Mouse (Mus musculus) left cerebral cortex, postnatal 14 days (tissue): Measurements from ENCODE around the gene Dedd2. TPM values are rescaled to one million over a fixed set of nuclear protein-coding genes. Genes with fewer than 3 reads are reported as not detected.
"Not testable (repeated sequence)": the region's sequence is repeated elsewhere in the genome, so short reads cannot be mapped to it uniquely, and the experiment has no call there.

Source experiments
- DNase-seq, 2 experiments: peaks; one replicate each; pipeline ENCODE4 v3.0.0; 2021 to 2022; ENCODE audit warnings: low spot score in 2 of 2, mixed read lengths in 1 of 2
- intact Hi-C: fragments of 180-260 bp; cut with DNase I; formaldehyde crosslinking; loops from one replicate; pipeline ENCODE4 v1.15.1; 2025
- long read RNA-seq, 2 experiments: library from polyadenylated mRNA; stranded (forward); transcript quantifications; one replicate each; pipeline ENCODE4 v2.0.0; 2021
- total RNA-seq, 2 experiments: library from RNA; stranded (reverse); gene quantifications; 2 replicates each; pipeline ENCODE4 v1.2.3; 2021

Dedd2 gene
- 10 to 100 TPM; 25.0 to 26.0 TPM for total RNA-seq
- long read RNA-seq, experiment 1, full-length matches to known transcripts, result 15 of 42 reads
- long read RNA-seq, experiment 1, partial matches to known transcripts, result 3 of 42 reads
- long read RNA-seq, experiment 1, other reads (novel, unspliced or antisense), result 24 of 42 reads
- long read RNA-seq, experiment 2, full-length matches to known transcripts, result 17 of 46 reads
- long read RNA-seq, experiment 2, partial matches to known transcripts, result 3 of 46 reads
- long read RNA-seq, experiment 2, other reads (novel, unspliced or antisense), result 26 of 46 reads

GRCm38 (mm10) chr7:25220457-25221101 lies at the start of gene Dedd2:
Dedd2 (minus strand) TSS chr7:25220615.
- intact Hi-C loops, result no loop called here
- DNase-seq, result no peak

GRCm38 (mm10) chr7:25269545-25270271 lies 49.3 kb upstream of the Dedd2 start:
- DNase-seq, result no peak
- intact Hi-C loops, result no loop called here

DNA sequence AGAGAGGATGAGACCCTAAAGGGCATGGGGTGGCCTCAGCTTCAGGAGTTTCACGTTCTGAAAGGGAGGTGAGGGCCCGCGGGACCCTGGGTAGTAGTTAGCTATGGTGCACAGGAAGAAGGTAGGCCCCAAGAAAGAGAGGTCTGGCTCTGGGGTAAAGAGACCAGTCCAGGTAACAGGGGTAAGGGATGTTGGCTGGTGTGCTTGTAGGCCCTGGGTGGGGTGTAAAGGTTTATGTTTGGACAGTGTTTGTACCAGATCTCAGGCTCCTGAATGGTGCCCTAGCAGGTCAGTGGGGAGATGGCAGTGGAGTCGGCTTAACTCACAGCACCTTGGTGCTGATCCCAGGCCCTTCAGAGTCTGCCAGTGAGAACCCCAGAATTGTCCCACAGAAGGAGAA lies 48.6 kb upstream of the Dedd2 start:
- DNase-seq, result no peak
- intact Hi-C loops, result no loop called here

DNA sequence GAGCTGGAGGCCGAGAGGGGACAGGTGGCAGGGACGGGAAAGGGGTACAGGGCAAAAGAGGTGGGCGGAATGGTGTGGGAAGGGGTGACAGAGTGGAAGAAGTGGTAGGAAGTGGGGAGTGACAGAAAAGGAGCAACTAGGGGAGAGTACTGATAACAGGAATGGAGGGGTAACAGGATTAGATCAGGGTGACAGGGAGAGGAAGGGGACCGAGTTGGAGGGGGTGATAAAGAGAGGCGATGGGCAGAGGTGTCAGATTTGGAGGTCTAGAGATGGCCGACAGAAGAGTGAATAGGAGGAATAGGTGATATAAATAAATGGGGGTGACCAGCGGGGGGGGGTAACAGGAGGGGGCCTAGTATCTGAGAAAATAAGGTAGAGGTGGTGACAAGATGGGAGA lies 48.2 kb upstream of the Dedd2 start:
- no peak for DNase-seq
- intact Hi-C loops, result no loop called here

- intact Hi-C loops, result no loop called here
- DNase-seq, result peak; percentile 99 to 100
Measured at GRCm38 (mm10) chr7:25267751-25268463, 47.5 kb upstream of the Dedd2 start.

- DNase-seq, result peak; percentile 99 to 100
- intact Hi-C loops, result no loop called here
Measured at GRCm38 (mm10) chr7:25267301-25267750, 46.9 kb upstream of the Dedd2 start, which contains the start of gene Cic. Cic (plus strand) TSS chr7:25267704.

- DNase-seq, result no peak
- intact Hi-C loops, result no loop called here
Measured at GRCm38 (mm10) chr7:25266180-25266962, 46.0 kb upstream of the Dedd2 start.

DNA sequence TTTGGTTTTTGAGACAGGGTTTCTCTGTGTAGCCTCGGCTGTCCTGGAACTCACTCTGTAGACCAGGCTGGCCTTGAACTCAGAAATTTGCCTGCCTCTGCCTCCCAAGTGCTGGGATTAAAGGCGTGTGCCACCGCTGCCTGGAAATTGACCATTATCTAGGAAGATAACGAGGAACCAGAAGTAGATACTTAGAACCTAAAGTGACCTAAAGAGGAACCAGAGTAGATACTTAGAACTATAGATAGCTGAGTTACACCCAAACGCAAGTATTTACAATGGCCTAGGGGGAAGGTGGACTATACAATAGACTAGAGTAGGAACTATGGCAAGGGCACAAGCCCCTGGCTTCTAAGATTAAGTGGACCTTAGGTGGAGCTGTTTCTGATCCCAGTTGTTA lies 45.3 kb upstream of the Dedd2 start:
- intact Hi-C loops, DNase-seq: not testable (repeated sequence)

DNA sequence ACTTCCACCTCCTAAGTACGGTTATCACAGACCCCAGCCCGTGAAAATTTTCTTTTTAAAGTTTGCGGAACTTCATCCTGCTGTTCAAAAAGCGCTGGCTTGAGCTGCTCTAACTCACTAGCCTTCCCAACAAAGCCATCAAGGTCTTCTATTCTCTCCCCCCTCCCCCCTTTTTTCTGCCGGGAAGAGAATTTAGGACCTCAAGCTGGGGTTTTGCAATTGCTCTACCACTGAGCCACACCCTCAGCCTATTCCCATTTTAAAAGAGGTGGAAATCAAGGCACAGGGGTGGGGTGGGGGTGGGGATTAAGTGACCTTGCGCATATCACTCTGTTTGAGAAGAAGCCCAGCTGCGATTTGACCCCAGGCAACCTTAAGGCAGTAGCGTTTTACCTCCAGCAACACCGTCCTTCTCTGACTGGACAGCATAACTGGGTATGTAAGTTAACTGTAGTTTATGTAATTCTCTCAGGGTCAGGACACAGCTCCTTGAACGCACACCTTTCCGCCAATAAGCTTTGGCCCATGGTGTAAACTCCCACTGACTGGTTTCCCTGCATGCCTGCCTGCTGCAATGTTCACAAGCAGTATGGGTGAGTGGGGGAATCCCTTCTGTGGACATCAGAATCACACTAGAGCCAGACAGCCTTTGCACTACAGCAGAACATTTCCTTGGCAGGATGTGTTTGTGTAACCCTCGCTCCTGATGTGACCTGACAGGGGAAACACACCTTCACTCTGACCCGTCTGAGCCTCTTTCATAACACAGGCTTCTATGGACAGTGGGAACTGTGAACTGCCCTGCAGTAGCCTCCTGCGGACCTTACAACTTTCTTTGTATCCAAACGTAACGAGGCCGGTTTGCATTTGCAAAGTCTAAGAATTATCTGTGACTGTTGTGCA lies 43.8 kb upstream of the Dedd2 start:
- DNase-seq, result no peak
- intact Hi-C loops, result no loop called here

GRCm38 (mm10) chr7:25261896-25262295 lies 41.5 kb upstream of the Dedd2 start:
- intact Hi-C loops, result no loop called here
- DNase-seq, result no peak

DNA sequence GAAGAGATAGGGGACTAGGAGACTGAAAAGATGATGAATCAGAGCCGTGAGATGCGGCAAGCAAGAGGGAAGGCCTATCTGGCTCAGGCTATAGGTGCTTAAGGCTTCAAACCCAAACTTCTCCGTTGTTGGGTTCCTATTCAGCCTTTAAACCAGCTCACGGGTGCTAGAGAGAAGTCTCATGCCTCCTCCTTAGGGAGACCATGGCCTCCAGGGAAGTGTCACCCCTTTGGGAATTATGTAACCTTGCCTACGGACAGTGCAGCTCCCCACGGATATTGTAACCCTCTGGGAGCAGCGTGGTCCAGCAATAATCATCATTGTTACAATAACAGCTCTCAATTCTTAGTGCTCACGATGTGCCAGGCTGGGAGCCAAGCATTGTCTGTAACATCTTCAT lies 31.4 kb upstream of the Dedd2 start:
- DNase-seq, result no peak
- intact Hi-C loops, result no loop called here

- intact Hi-C loops, result no loop called here
- no peak for DNase-seq
Measured at GRCm38 (mm10) chr7:25251071-25251791, 30.8 kb upstream of the Dedd2 start.

GRCm38 (mm10) chr7:25250141-25250972 lies 29.9 kb upstream of the Dedd2 start, which contains the start of gene Erf:
Erf (minus strand) TSS chr7:25250761.
- intact Hi-C loops, result no loop called here
- DNase-seq, result peak; percentile 96 to 97

DNA sequence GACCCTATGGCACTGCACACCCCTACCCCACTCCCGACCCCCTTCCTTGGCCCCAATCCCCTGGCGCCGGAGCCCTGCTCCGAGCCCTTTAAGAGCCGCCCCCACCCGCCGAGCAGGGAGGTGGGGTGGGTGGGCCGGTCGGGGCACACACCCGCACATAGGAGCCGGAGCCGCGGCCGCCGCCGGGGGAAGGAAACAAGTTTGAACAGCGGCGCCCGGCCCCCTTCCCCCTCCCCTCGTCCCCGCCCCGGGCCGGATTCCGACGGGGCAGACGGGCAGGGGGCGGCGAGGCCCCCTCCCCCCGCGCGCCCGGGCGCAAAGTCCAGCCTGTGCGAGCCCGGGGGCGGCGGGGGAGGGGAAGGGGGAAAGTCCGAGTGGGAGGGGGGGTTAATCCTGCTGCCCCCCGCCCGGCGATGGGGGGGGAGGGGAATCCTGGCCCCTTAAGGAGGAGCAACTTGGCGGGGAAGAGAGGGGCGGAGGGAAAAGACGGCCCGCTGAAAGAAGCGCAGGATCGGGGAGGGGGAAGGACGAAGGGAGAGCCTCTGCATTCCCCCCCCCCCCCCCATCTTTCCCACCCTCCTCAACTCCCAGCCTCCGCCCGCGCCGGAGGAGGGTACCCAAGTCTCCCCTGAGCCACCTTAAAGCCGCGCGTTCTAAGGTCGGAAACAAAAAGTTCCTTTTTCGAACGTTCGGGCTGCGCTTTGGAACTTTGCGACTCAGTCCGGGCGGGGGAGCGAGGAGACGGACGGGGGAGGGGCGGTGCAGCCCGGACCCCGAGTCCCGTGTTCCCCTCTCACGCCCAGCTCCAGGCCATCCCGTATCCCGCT lies 29.1 kb upstream of the Dedd2 start:
- peak; percentile 68 to 81 for DNase-seq
- intact Hi-C loops, result loop anchor here (2.0 kb wide), 1 partner anchor 29 kb away; no protein-coding TSS in a partner anchor

GRCm38 (mm10) chr7:25248846-25249313 lies 28.5 kb upstream of the Dedd2 start:
- intact Hi-C loops, result loop anchor here (2.0 kb wide), 1 partner anchor 30 kb away; no protein-coding TSS in a partner anchor
- no peak for DNase-seq
